Mouse (Mus musculus) forebrain, embryonic 14.5 days (tissue): ENCODE data around the gene Scube1. TPM values are rescaled to one million over a fixed set of nuclear protein-coding genes. Genes with fewer than 3 reads are reported as not detected.

Experiments used
- ATAC-seq: fragments of 200-750 bp; cut with Nextera tagmentation; 2 replicates; pipeline ENCODE4 v1.8.0; 2017; ENCODE audit warnings: mild to moderate bottlenecking, moderate library complexity
- DNase-seq: peaks from one replicate; pipeline ENCODE4 v3.0.0-alpha.2; 2015; ENCODE audit warnings: low spot score
- H3K27ac ChIP-seq: fragments of 300-500 bp; sonication (generic); 2 replicates; pipeline ENCODE4 v1.5.1; 2014; ENCODE audit warnings: low read depth, mild to moderate bottlenecking, control low read depth, low read length, moderate library complexity
- H3K27me3 ChIP-seq: fragments of 300-500 bp; sonication (generic); replicated peaks from 2 replicates; pipeline ENCODE4 v1.6.1; 2014; ENCODE audit warnings: low read length, control low read depth, mixed read lengths; ENCODE audit not compliant: control insufficient read depth, insufficient read depth
- H3K36me3 ChIP-seq: fragments of 300-500 bp; sonication (generic); 2 replicates; pipeline ENCODE4 v1.6.1; 2014; ENCODE audit warnings: low read length, control low read depth; ENCODE audit not compliant: control insufficient read depth, insufficient read depth
- H3K4me1 ChIP-seq: fragments of 300-500 bp; sonication (generic); 2 replicates; pipeline ENCODE4 v1.6.1; 2014; ENCODE audit warnings: antibody characterized with exemption, low read length, control low read depth; ENCODE audit not compliant: control insufficient read depth, insufficient read depth
- H3K4me2 ChIP-seq: fragments of 300-500 bp; sonication (generic); 2 replicates; pipeline ENCODE4 v1.6.1; 2014; ENCODE audit warnings: mild to moderate bottlenecking, control low read depth, low read length
- H3K4me3 ChIP-seq: fragments of 300-500 bp; sonication (generic); 2 replicates; pipeline ENCODE4 v1.5.1; 2014; ENCODE audit warnings: low read depth, low read length, control low read depth
- H3K9ac ChIP-seq: fragments of 300-500 bp; sonication (generic); 2 replicates; pipeline ENCODE4 v1.6.1; 2014; ENCODE audit warnings: mild to moderate bottlenecking, low read length, control low read depth, moderate library complexity
- H3K9me3 ChIP-seq: fragments of 300-500 bp; sonication (generic); replicated peaks from 2 replicates; pipeline ENCODE4 v1.6.1; 2016; ENCODE audit warnings: low read length, control low read depth, mixed read lengths; ENCODE audit not compliant: control insufficient read depth
- WGBS: fragments of 180-500 bp; shearing (Covaris S2); extraction: QIAGEN DNeasy Blood & Tissue Kit; methylation state at CpG from one replicate; pipeline ENCODE4 v1.1.7; 2014; 5-methylcytosine and 5-hydroxymethylcytosine counted together
- polyA plus RNA-seq: library from polyadenylated mRNA; unstranded; fragments of >200 nt; fragmentation: Nextera tagmentation; extraction: Ambion mirVana; gene quantifications from 2 replicates; pipeline ENCODE4 v1.2.1, GENCODE M21; 2014

Scube1 gene
- polyA plus RNA-seq, 1 experiment from 2014 or later, result 8.2 TPM

DNA sequence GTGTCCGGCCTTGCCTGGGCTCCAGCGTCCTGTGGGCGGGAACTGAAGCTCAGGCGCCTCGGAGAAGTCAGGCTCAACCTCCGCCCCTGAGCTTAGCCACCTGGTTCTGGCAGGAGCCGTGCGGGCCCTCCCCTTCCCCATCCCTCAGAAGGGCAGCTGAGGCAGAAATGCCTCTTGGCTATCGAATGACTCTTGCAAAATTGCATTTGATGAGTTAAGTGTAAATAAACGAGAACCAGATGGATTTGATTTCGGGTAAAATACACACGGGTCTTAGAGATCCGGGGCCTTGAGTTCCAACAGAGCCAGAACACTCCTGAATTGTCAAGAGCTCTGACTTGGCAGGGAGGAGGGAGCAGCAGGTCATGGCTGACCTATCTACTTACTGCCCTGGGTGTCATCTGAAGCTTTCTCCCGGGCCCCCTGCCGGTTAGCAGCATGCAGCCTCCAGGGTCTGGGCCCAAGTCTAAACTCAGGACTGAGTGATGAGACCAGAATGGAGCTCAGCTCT lies 41.7 kb downstream of the Scube1 start:
- no peak for ATAC-seq
- WGBS, result 68% methylated on average over 15 of the region's 15 CpGs
- Histone ChIP-seq H3K27ac (no peak overlapping the region), H3K4me3 (no peak overlapping the region), H3K4me2 (no peak overlapping the region), H3K4me1 (peaks cover 11% of the 10 kb centered on the region), H3K9ac (no peak overlapping the region), H3K27me3 (no peaks in the 10 kb centered on the region), H3K9me3 (no peaks in the 10 kb centered on the region), H3K36me3 (no peaks in the 10 kb centered on the region)
- no peak for DNase-seq

DNA sequence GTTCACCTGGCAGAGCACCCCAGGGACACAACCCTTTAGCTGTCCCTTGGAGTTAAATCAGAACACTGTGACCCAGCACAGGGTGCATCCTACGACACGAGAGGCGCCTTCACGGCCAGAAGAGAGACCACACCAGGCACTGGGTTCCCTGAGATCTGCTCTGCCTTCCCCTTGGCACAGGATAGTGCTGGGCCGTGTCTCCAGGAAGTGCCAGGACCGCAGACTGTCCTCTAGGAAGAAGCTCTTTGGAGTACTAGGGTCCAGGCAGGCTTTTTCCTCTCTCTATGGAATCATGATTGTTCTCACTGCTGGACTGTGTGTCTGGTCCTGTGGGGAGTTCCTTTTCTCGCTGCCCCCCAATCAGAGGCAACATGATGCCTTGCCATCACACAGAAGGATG lies 44.5 kb downstream of the Scube1 start:
- no peak for DNase-seq
- WGBS, result 91% methylated on average over 7 of the region's 7 CpGs
- no peak overlapping the region for H3K4me3 ChIP-seq

DNA sequence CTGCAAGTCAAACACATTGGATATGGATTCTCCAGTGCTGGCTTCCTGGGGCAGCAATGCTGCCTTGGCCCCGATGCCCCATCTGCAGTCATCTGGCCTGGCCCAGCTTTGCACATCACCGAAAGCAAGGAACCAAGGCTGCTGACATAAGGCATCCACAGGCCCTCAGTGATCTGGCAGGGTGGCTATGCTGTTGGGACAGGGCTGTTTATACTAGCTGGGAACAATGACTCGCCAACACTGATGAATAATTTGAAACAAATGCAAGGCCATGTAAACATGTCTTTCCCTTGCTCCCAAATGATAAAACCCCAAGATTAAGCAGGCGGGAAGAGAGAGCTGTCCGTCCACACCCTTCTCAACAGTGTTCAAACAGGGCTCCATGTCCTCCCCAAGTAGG lies 45.1 kb downstream of the Scube1 start:
- H3K36me3 ChIP-seq, result 0 out of 2 replicates have a peak, but pooled peaks cover 3% of the 10 kb centered on the region
- ATAC-seq, result no peak
- H3K4me1 ChIP-seq, result peaks cover 14% of the 10 kb centered on the region
- no peak overlapping the region; the same call in 1 of the 2 replicates for H3K27ac ChIP-seq
- no peak overlapping the region for H3K4me2 ChIP-seq
- DNase-seq, result no peak
- 83% methylated on average over 5 of the region's 5 CpGs for WGBS
- H3K9me3 ChIP-seq, result no peaks in the 10 kb centered on the region
- no peaks in the 10 kb centered on the region for H3K27me3 ChIP-seq
- no peak overlapping the region for H3K9ac ChIP-seq
- no peak overlapping the region for H3K4me3 ChIP-seq

More for the DNA sequence above, 44.5 kb downstream of the Scube1 start:
- H3K27ac ChIP-seq, result no peak overlapping the region
- no peaks in the 10 kb centered on the region for H3K9me3 ChIP-seq
- no peak overlapping the region for H3K9ac ChIP-seq
- peaks cover 14% of the 10 kb centered on the region for H3K4me1 ChIP-seq
- no peak overlapping the region for H3K4me2 ChIP-seq
- 0 out of 2 replicates have a peak, but pooled peaks cover 3% of the 10 kb centered on the region for H3K36me3 ChIP-seq
- no peaks in the 10 kb centered on the region for H3K27me3 ChIP-seq
- no peak for ATAC-seq

DNA sequence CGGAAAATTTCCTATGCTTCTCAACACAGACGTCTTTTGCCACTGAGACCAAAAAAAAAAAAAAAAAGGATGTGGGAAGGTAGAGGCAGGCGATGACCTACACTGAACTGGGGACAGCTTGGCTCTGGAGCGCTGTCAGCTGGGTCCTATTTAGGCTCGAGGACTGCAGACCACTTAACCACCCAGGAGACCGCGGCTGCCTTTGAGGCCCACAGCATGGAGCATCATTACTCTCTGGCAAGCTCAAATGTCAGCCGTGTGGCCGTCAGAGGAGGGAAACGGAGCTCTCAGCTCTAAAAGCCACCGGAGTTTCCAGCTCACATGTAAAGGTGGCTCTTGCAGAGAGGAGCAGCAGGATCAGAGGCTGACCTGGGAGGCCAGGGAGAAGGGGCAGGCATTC lies 46.2 kb downstream of the Scube1 start:
- 5% methylated on average over 11 of the region's 11 CpGs for WGBS
- Histone ChIP-seq H3K27ac (no peak overlapping the region), H3K9me3 (no peaks in the 10 kb centered on the region), H3K4me3 (no peak overlapping the region), H3K27me3 (no peaks in the 10 kb centered on the region), H3K4me1 (peaks cover 14% of the 10 kb centered on the region), H3K36me3 (0 out of 2 replicates have a peak, but pooled peaks cover 3% of the 10 kb centered on the region), H3K9ac (no peak overlapping the region), H3K4me2 (0 out of 2 replicates have a peak overlapping the region, but pooled peaks have one; percentile 24)
- ATAC-seq, result peak; percentile 50; the same call in 1 of the 2 replicates
- peak; percentile 42 for DNase-seq

DNA sequence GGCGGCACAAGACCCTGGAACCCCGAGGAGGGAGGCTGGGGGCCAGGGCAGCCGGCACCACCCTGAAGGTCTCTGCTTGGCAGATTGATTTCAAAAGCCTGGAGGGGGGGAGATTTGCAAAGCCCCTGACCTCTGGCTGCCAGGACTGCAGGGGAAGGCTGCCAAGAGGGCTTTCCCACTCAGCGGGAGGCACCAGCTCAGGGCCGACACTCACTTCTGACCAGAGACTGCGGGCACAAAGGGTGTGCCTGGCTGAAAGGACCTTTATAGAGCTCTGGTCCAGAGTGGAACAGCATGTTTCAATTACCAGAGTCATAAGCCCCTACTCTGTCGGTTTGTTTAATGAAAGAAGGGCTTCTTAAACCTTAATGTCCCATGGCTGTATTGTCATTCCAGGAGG lies 46.7 kb downstream of the Scube1 start:
- peak; percentile 41 for DNase-seq
- H3K4me3 ChIP-seq, result no peak overlapping the region
- peak overlapping the region; percentile 11; the same call in 1 of the 2 replicates for H3K27ac ChIP-seq
- no peak; the same call in 1 of the 2 replicates for ATAC-seq
- WGBS, result 6% methylated on average over 7 of the region's 7 CpGs
- H3K27me3 ChIP-seq, result no peaks in the 10 kb centered on the region
- H3K4me2 ChIP-seq, result peak overlapping the region; percentile 24; the same call in 1 of the 2 replicates
- H3K36me3 ChIP-seq, result 0 out of 2 replicates have a peak, but pooled peaks cover 3% of the 10 kb centered on the region
- H3K9ac ChIP-seq, result no peak overlapping the region
- no peaks in the 10 kb centered on the region for H3K9me3 ChIP-seq
- peaks cover 14% of the 10 kb centered on the region for H3K4me1 ChIP-seq

DNA sequence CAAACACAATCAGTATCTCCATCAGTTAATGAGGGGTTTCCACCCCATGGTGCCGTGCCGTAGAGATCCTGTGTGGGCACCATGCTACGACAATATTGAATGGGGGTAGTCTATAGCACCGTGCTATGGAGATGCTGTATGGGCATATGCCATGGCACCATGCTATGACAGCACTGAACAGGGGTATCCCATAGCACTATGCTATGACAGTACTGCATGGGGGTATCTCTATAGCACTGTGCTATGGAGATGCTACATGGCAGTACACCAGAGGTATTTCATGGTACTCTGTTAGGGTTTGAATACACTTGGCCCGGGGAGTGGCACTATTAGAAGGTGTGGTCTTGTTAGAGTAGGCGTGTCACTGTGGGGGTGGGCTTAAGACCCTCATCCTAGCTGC lies 47.7 kb downstream of the Scube1 start:
- ATAC-seq, result no peak
- Histone ChIP-seq H3K27ac (no peak overlapping the region), H3K36me3 (0 out of 2 replicates have a peak, but pooled peaks cover 3% of the 10 kb centered on the region), H3K4me3 (no peak overlapping the region), H3K4me1 (peaks cover 14% of the 10 kb centered on the region), H3K9ac (no peak overlapping the region), H3K27me3 (no peaks in the 10 kb centered on the region), H3K4me2 (no peak overlapping the region), H3K9me3 (no peaks in the 10 kb centered on the region)
- DNase-seq, result no peak
- 90% methylated on average over 6 of the region's 6 CpGs for WGBS

DNA sequence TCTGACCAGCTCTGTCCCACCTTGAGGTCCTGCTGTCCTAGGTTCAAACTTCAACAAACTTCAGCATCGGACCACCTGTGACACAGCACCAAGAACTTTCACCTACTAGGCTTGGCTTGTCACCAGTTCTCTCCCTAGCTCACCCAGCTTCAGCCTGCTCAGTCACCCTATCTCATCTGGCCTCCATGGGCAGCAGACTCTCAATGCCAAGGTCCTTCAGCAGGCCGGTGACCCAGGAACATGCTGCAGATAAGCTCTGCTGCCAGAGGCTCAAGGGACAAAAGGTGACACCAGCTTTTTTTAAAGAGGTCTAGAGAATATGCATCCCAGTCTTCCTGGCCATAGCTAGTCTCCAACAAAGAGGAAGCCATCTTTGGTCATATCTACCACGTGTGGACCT lies 48.5 kb downstream of the Scube1 start:
- Histone ChIP-seq H3K4me1 (peaks cover 14% of the 10 kb centered on the region), H3K27me3 (no peaks in the 10 kb centered on the region), H3K4me3 (no peak overlapping the region), H3K9ac (no peak overlapping the region), H3K36me3 (0 out of 2 replicates have a peak, but pooled peaks cover 3% of the 10 kb centered on the region), H3K9me3 (no peaks in the 10 kb centered on the region), H3K27ac (no peak overlapping the region), H3K4me2 (no peak overlapping the region)
- 93% methylated on average over 3 of the region's 3 CpGs for WGBS
- DNase-seq (no peak), ATAC-seq (no peak)

DNA sequence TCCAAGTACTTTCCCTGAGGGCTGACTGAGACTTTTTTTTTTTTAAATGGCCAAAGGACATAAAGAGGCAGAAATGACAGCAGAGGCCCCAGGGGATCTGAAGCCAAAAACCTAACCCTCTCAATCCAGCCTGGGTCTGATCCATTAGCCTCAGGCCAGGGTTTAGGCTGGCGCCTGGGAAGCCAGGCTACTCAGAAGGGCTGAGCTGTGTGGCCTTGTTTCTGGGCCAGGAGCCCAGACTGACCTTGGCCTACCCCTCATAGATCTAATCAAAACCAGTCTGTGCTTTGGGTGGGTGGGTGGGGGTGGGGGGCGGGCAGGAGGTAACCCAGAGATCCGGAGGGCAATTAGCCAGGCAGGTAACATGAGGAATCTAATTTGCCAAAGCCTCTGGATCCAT lies 51.2 kb downstream of the Scube1 start:
- 71% methylated on average over 3 of the region's 3 CpGs for WGBS
- H3K36me3 ChIP-seq, result 0 out of 2 replicates have a peak, but pooled peaks cover 3% of the 10 kb centered on the region
- H3K9ac ChIP-seq, result no peak overlapping the region
- DNase-seq, result no peak
- H3K4me1 ChIP-seq, result peaks cover 8% of the 10 kb centered on the region
- H3K27ac ChIP-seq, result no peak overlapping the region
- no peaks in the 10 kb centered on the region for H3K9me3 ChIP-seq
- no peak overlapping the region for H3K4me2 ChIP-seq
- H3K27me3 ChIP-seq, result no peaks in the 10 kb centered on the region
- H3K4me3 ChIP-seq, result no peak overlapping the region
- ATAC-seq, result no peak

DNA sequence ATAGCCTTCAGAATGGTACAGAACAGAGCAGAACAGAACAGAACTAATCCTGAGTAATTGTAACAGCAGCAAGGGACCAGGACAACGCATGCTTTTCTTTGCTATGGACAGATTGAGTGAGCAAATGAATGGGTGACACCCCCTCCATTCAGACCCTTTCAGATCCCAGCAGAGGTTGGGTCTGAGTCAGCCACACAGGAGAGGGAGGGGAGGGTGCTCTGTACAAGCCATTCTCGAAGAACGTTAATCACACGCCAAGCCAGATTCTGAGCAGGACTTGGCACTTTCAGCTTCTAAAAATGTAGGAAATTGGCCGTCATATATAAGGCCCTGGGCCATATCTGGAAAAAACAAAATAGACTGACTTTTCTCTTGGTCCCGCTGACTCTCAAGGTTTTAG lies 57.3 kb downstream of the Scube1 start:
- Histone ChIP-seq H3K4me3 (no peak overlapping the region), H3K9me3 (no peaks in the 10 kb centered on the region), H3K4me1 (peaks cover 8% of the 10 kb centered on the region), H3K27ac (peak overlapping the region; percentile 33; the same call in 1 of the 2 replicates), H3K27me3 (no peaks in the 10 kb centered on the region), H3K9ac (no peak overlapping the region), H3K36me3 (no peaks in the 10 kb centered on the region), H3K4me2 (no peak overlapping the region)
- no peak for ATAC-seq
- peak; percentile 47 for DNase-seq
- 19% methylated on average over 6 of the region's 6 CpGs for WGBS
